Mouse (Mus musculus): ENCODE data around the gene St6galnac3.

The St6galnac3 gene

GRCm38 (mm10) chr3:153645803-153646202, 79.2 kb downstream of the St6galnac3 start:
- no peak for DNase-seq

- no peak for DNase-seq
Observed at GRCm38 (mm10) chr3:153643822-153644519, 81.0 kb downstream of the St6galnac3 start.

- DNase-seq: no peak
Observed at GRCm38 (mm10) chr3:153642826-153643225, 82.1 kb downstream of the St6galnac3 start.

GRCm38 (mm10) chr3:153641805-153642204, 83.2 kb downstream of the St6galnac3 start:
- DNase-seq: no peak

- peak; percentile 46 for DNase-seq
Observed at GRCm38 (mm10) chr3:153637336-153637735, 87.6 kb downstream of the St6galnac3 start.

GRCm38 (mm10) chr3:153636804-153637153, 88.2 kb downstream of the St6galnac3 start:
- no peak for DNase-seq

GRCm38 (mm10) chr3:153636094-153636803, 88.7 kb downstream of the St6galnac3 start:
- DNase-seq: no peak

- no peak for DNase-seq
Observed at GRCm38 (mm10) chr3:153631988-153632672, 92.8 kb downstream of the St6galnac3 start.

- no peak for DNase-seq
Observed at GRCm38 (mm10) chr3:153626237-153626636, 98.7 kb downstream of the St6galnac3 start.

GRCm38 (mm10) chr3:153618976-153619375, 106.0 kb downstream of the St6galnac3 start:
- no peak for DNase-seq

GRCm38 (mm10) chr3:153616849-153617248, 108.1 kb downstream of the St6galnac3 start:
- no peak for DNase-seq

GRCm38 (mm10) chr3:153610239-153610638, 114.7 kb downstream of the St6galnac3 start:
- no peak for DNase-seq

- DNase-seq: peak; percentile 58
Observed at GRCm38 (mm10) chr3:153606331-153606730, 118.6 kb downstream of the St6galnac3 start.

- no peak for DNase-seq
Observed at GRCm38 (mm10) chr3:153605767-153606098, 119.2 kb downstream of the St6galnac3 start.

GRCm38 (mm10) chr3:153605089-153605766, 119.7 kb downstream of the St6galnac3 start:
- no peak for DNase-seq

- DNase-seq: no peak
Observed at GRCm38 (mm10) chr3:153599179-153599578, 125.8 kb downstream of the St6galnac3 start.

GRCm38 (mm10) chr3:153598631-153599030, 126.3 kb downstream of the St6galnac3 start:
- DNase-seq: peak; percentile 41

- DNase-seq: no peak
Observed at GRCm38 (mm10) chr3:153594531-153594930, 130.4 kb downstream of the St6galnac3 start.

GRCm38 (mm10) chr3:153593978-153594377, 131.0 kb downstream of the St6galnac3 start:
- no peak for DNase-seq

GRCm38 (mm10) chr3:153593103-153593502, 131.9 kb downstream of the St6galnac3 start:
- DNase-seq: no peak

GRCm38 (mm10) chr3:153587594-153587993, 137.4 kb downstream of the St6galnac3 start:
- no peak for DNase-seq

GRCm38 (mm10) chr3:153584836-153585235, 140.1 kb downstream of the St6galnac3 start:
- DNase-seq: no peak

- no peak for DNase-seq
Observed at GRCm38 (mm10) chr3:153582065-153582464, 142.9 kb downstream of the St6galnac3 start.

Measured in cerebellum, adult 9-11 months (tissue).